Mouse (Mus musculus): Measurements from ENCODE around the gene March6. TPM values are rescaled to one million over a fixed set of nuclear protein-coding genes. Genes with fewer than 3 reads are reported as not detected.

March6 gene
- total and polyA plus RNA-seq, 2 experiments from 2014 or later, result 26.8 to 69.1 TPM

- Histone ChIP-seq H3K9ac (replicated peaks; ENCODE audit: low read depth, low read length) (no peak within 1 kb of the TSS), H3K9me3 (replicated peaks; ENCODE audit: control insufficient read depth, low read length) (no peaks in the 10 kb centered on the region), H3K27ac (ENCODE audit: low read depth) (no peak within 1 kb of the TSS), H3K4me2 (ENCODE audit: low read depth, low read length) (no peak within 1 kb of the TSS), H3K36me3 (replicated peaks; ENCODE audit: control insufficient read depth, insufficient read depth, low read length) (no peaks in the 10 kb centered on the region), H3K4me1 (ENCODE audit: control insufficient read depth, insufficient read depth) (peaks cover 14% of the 10 kb centered on the region; the same call in 1 of the 2 replicates), H3K27me3 (ENCODE audit: control insufficient read depth, insufficient read depth, low read length) (no peaks in the 10 kb centered on the region), H3K4me3 (ENCODE audit: low read depth, low read length) (no peak within 1 kb of the TSS)
- WGBS, result 81% methylated on average over 5 of the region's 5 CpGs
- DNase-seq (ENCODE audit: low spot score) (no peak), ATAC-seq (ENCODE audit: insufficient read depth, low read depth) (no peak)
- no peak for TF ChIP-seq EP300 (IDR thresholded peaks at IDR 0.05; ENCODE audit: low read depth)
- TF ChIP-seq CTCF (IDR thresholded peaks at IDR 0.05; ENCODE audit: low read depth), result no peak
Observed at GRCm38 (mm10) chr15:31565184-31565583, 34.3 kb upstream of the March6 start, which contains the start of gene Cmbl. Cmbl (plus strand) TSS chr15:31565389.

GRCm38 (mm10) chr15:31563577-31564546, 33.0 kb upstream of the March6 start:
- Histone ChIP-seq H3K27ac (ENCODE audit: low read depth) (no peak overlapping the region), H3K36me3 (replicated peaks; ENCODE audit: control insufficient read depth, insufficient read depth, low read length) (no peaks in the 10 kb centered on the region), H3K9me3 (replicated peaks; ENCODE audit: control insufficient read depth, low read length) (no peaks in the 10 kb centered on the region), H3K4me2 (ENCODE audit: low read depth, low read length) (peak overlapping the region; percentile 31), H3K4me3 (ENCODE audit: low read depth, low read length) (no peak overlapping the region), H3K9ac (replicated peaks; ENCODE audit: low read depth, low read length) (no peak overlapping the region), H3K27me3 (ENCODE audit: control insufficient read depth, insufficient read depth, low read length) (no peaks in the 10 kb centered on the region), H3K4me1 (ENCODE audit: control insufficient read depth, insufficient read depth) (peaks cover 12% of the 10 kb centered on the region; the same call in 1 of the 2 replicates)
- DNase-seq (ENCODE audit: low spot score) (peak; percentile 20), ATAC-seq (ENCODE audit: insufficient read depth, low read depth) (no peak)
- no peak for TF ChIP-seq EP300 (IDR thresholded peaks at IDR 0.05; ENCODE audit: low read depth)
- TF ChIP-seq CTCF (IDR thresholded peaks at IDR 0.05; ENCODE audit: low read depth), result no peak
- 43% methylated on average over 19 of the region's 19 CpGs for WGBS

- Histone ChIP-seq H3K27ac (ENCODE audit: low read depth) (no peak overlapping the region), H3K4me1 (ENCODE audit: control insufficient read depth, insufficient read depth) (0 out of 2 replicates have a peak, but pooled peaks cover 5% of the 10 kb centered on the region), H3K27me3 (ENCODE audit: control insufficient read depth, insufficient read depth, low read length) (no peaks in the 10 kb centered on the region), H3K9me3 (replicated peaks; ENCODE audit: control insufficient read depth, low read length) (no peaks in the 10 kb centered on the region), H3K4me2 (ENCODE audit: low read depth, low read length) (no peak overlapping the region), H3K36me3 (replicated peaks; ENCODE audit: control insufficient read depth, insufficient read depth, low read length) (no peaks in the 10 kb centered on the region), H3K4me3 (ENCODE audit: low read depth, low read length) (no peak overlapping the region), H3K9ac (replicated peaks; ENCODE audit: low read depth, low read length) (no peak overlapping the region)
- 32% methylated on average over 8 of the region's 8 CpGs for WGBS
- DNase-seq (ENCODE audit: low spot score) (no peak), ATAC-seq (ENCODE audit: insufficient read depth, low read depth) (no peak)
- TF ChIP-seq CTCF (IDR thresholded peaks at IDR 0.05; ENCODE audit: low read depth), result no peak
- no peak for TF ChIP-seq EP300 (IDR thresholded peaks at IDR 0.05; ENCODE audit: low read depth)
Observed at GRCm38 (mm10) chr15:31562847-31563246, 32.0 kb upstream of the March6 start.

GRCm38 (mm10) chr15:31561976-31562375, 31.1 kb upstream of the March6 start:
- Histone ChIP-seq H3K4me3 (ENCODE audit: low read depth, low read length) (no peak overlapping the region), H3K36me3 (replicated peaks; ENCODE audit: control insufficient read depth, insufficient read depth, low read length) (no peaks in the 10 kb centered on the region), H3K9me3 (replicated peaks; ENCODE audit: control insufficient read depth, low read length) (no peaks in the 10 kb centered on the region), H3K4me2 (ENCODE audit: low read depth, low read length) (no peak overlapping the region), H3K9ac (replicated peaks; ENCODE audit: low read depth, low read length) (no peak overlapping the region), H3K4me1 (ENCODE audit: control insufficient read depth, insufficient read depth) (0 out of 2 replicates have a peak, but pooled peaks cover 5% of the 10 kb centered on the region), H3K27ac (ENCODE audit: low read depth) (no peak overlapping the region), H3K27me3 (ENCODE audit: control insufficient read depth, insufficient read depth, low read length) (no peaks in the 10 kb centered on the region)
- no peak for DNase-seq (ENCODE audit: low spot score)
- no peak for ATAC-seq (ENCODE audit: insufficient read depth, low read depth)
- TF ChIP-seq EP300 (IDR thresholded peaks at IDR 0.05; ENCODE audit: low read depth) (no peak), CTCF (IDR thresholded peaks at IDR 0.05; ENCODE audit: low read depth) (no peak)
- WGBS, result 95% methylated on average over 4 of the region's 4 CpGs

GRCm38 (mm10) chr15:31561390-31561789, 30.5 kb upstream of the March6 start:
- H3K36me3 ChIP-seq (replicated peaks; ENCODE audit: control insufficient read depth, insufficient read depth, low read length), result no peaks in the 10 kb centered on the region
- H3K27me3 ChIP-seq (ENCODE audit: control insufficient read depth, insufficient read depth, low read length), result no peaks in the 10 kb centered on the region
- 0 out of 2 replicates have a peak, but pooled peaks cover 5% of the 10 kb centered on the region for H3K4me1 ChIP-seq (ENCODE audit: control insufficient read depth, insufficient read depth)
- TF ChIP-seq CTCF (IDR thresholded peaks at IDR 0.05; ENCODE audit: low read depth), result no peak
- no peak for TF ChIP-seq EP300 (IDR thresholded peaks at IDR 0.05; ENCODE audit: low read depth)
- 78% methylated on average over 6 of the region's 6 CpGs for WGBS
- no peak for DNase-seq (ENCODE audit: low spot score)
- no peak for ATAC-seq (ENCODE audit: insufficient read depth, low read depth)
- H3K9ac ChIP-seq (replicated peaks; ENCODE audit: low read depth, low read length), result no peak overlapping the region
- no peak overlapping the region for H3K4me2 ChIP-seq (ENCODE audit: low read depth, low read length)
- H3K4me3 ChIP-seq (ENCODE audit: low read depth, low read length), result no peak overlapping the region
- H3K9me3 ChIP-seq (replicated peaks; ENCODE audit: control insufficient read depth, low read length), result no peaks in the 10 kb centered on the region
- H3K27ac ChIP-seq (ENCODE audit: low read depth), result no peak overlapping the region
